Mouse (Mus musculus) embryonic facial prominence, embryonic 10.5 days (tissue): Measurements from ENCODE around the gene Olfr91. TPM values are rescaled to one million over a fixed set of nuclear protein-coding genes. Genes with fewer than 3 reads are reported as not detected.
A peak's percentile ranks its signal among the peaks of the same experiment; 100 is the strongest.

Experiments used
- DNase-seq: peaks from one replicate; pipeline ENCODE4 v3.0.0-alpha.2; 2017; ENCODE audit warnings: low spot score
- H3K27ac ChIP-seq: fragments of 300-500 bp; sonication (generic); replicated peaks from 2 replicates; pipeline ENCODE4 v1.5.1; 2016; ENCODE audit warnings: mild to moderate bottlenecking
- H3K27me3 ChIP-seq: fragments of 300-500 bp; sonication (generic); replicated peaks from 2 replicates; pipeline ENCODE4 v1.6.1; 2016; ENCODE audit warnings: low read depth, mild to moderate bottlenecking; ENCODE audit not compliant: poor library complexity, severe bottlenecking
- H3K36me3 ChIP-seq: fragments of 300-500 bp; sonication (generic); replicated peaks from 2 replicates; pipeline ENCODE4 v1.6.1; 2016; ENCODE audit warnings: mild to moderate bottlenecking, moderate library complexity
- H3K4me1 ChIP-seq: fragments of 300-500 bp; sonication (generic); 2 replicates; pipeline ENCODE4 v1.6.1; 2016
- H3K4me3 ChIP-seq: fragments of 300-500 bp; sonication (generic); 2 replicates; pipeline ENCODE4 v1.5.1; 2016; ENCODE audit warnings: mild to moderate bottlenecking, moderate library complexity
- H3K9me3 ChIP-seq: fragments of 300-500 bp; sonication (generic); 2 replicates; pipeline ENCODE4 v1.6.1; 2016; ENCODE audit warnings: mild to moderate bottlenecking
- WGBS: fragments of 180-500 bp; shearing (Covaris S2); methylation state at CpG from one replicate; pipeline ENCODE4 v1.1.7; 2016; 5-methylcytosine and 5-hydroxymethylcytosine counted together
- polyA plus RNA-seq: library from polyadenylated mRNA; unstranded; fragments of >200 nt; fragmentation: Nextera tagmentation; extraction: Ambion mirVana; gene quantifications from 2 replicates; pipeline ENCODE4 v1.2.1, GENCODE M21; 2016

Olfr91 gene
- polyA plus RNA-seq, 1 experiment from 2014 or later, result not detected

- under 1% methylated on average over 27 of the region's 27 CpGs for WGBS
- Histone ChIP-seq H3K36me3 (peaks cover 33% of the 10 kb centered on the region), H3K9me3 (no peaks in the 10 kb centered on the region), H3K27ac (peak overlapping the region; percentile 86), H3K27me3 (peaks cover 33% of the 10 kb centered on the region), H3K4me3 (peak overlapping the region; percentile 80), H3K4me1 (peaks cover 48% of the 10 kb centered on the region)
- no peak for DNase-seq
Observed at GRCm38 (mm10) chr17:37050876-37051275, 47.2 kb downstream of the Olfr91 start.

- Histone ChIP-seq H3K27ac (peak overlapping the region; percentile 86), H3K27me3 (peaks cover 33% of the 10 kb centered on the region), H3K4me1 (peaks cover 51% of the 10 kb centered on the region), H3K36me3 (peaks cover 28% of the 10 kb centered on the region), H3K4me3 (peak overlapping the region; percentile 80), H3K9me3 (no peaks in the 10 kb centered on the region)
- 2% methylated on average over 22 of the region's 22 CpGs for WGBS
- peak; percentile 90 for DNase-seq
Observed at GRCm38 (mm10) chr17:37050399-37050798, 47.7 kb downstream of the Olfr91 start.

- Histone ChIP-seq H3K36me3 (peaks cover 21% of the 10 kb centered on the region), H3K9me3 (no peaks in the 10 kb centered on the region), H3K4me1 (peaks cover 58% of the 10 kb centered on the region), H3K4me3 (peak overlapping the region; percentile 80), H3K27me3 (peaks cover 33% of the 10 kb centered on the region), H3K27ac (peak overlapping the region; percentile 86)
- peak; percentile 79 for DNase-seq
- 1% methylated on average over 39 of the region's 39 CpGs for WGBS
Observed at GRCm38 (mm10) chr17:37049570-37050310, 48.3 kb downstream of the Olfr91 start.

- Histone ChIP-seq H3K27me3 (peaks cover 33% of the 10 kb centered on the region), H3K9me3 (no peaks in the 10 kb centered on the region), H3K4me3 (0 out of 2 replicates have a peak overlapping the region, but pooled peaks have one; percentile 16), H3K4me1 (peaks cover 58% of the 10 kb centered on the region), H3K27ac (no peak overlapping the region), H3K36me3 (peaks cover 8% of the 10 kb centered on the region)
- 57% methylated on average over 7 of the region's 7 CpGs for WGBS
- no peak for DNase-seq
Observed at GRCm38 (mm10) chr17:37048383-37048782, 49.7 kb downstream of the Olfr91 start.

- H3K4me3 ChIP-seq, result no peak overlapping the region
- no peaks in the 10 kb centered on the region for H3K9me3 ChIP-seq
- 34% methylated on average over 3 of the region's 3 CpGs for WGBS
- H3K27me3 ChIP-seq, result peaks cover 33% of the 10 kb centered on the region
- DNase-seq, result no peak
- H3K4me1 ChIP-seq, result peaks cover 58% of the 10 kb centered on the region
- H3K36me3 ChIP-seq, result peaks cover 4% of the 10 kb centered on the region; the same call in 1 of the 2 replicates
- no peak overlapping the region for H3K27ac ChIP-seq
Observed at GRCm38 (mm10) chr17:37047981-37048380, 50.1 kb downstream of the Olfr91 start.

- H3K9me3 ChIP-seq, result no peaks in the 10 kb centered on the region
- H3K27ac ChIP-seq, result peak overlapping the region; percentile 30; the same call in 1 of the 2 replicates
- peaks cover 33% of the 10 kb centered on the region for H3K27me3 ChIP-seq
- peaks cover 58% of the 10 kb centered on the region for H3K4me1 ChIP-seq
- H3K36me3 ChIP-seq, result 0 out of 2 replicates have a peak, but pooled peaks cover 2% of the 10 kb centered on the region
- peak; percentile 18 for DNase-seq
- WGBS, result 13% methylated on average over 19 of the region's 19 CpGs
- peak overlapping the region; percentile 94 for H3K4me3 ChIP-seq
Observed at GRCm38 (mm10) chr17:37047332-37047976, 50.6 kb downstream of the Olfr91 start.

GRCm38 (mm10) chr17:37046312-37047112 is 51.6 kb downstream of the Olfr91 start:
- WGBS, result under 1% methylated on average over 57 of the region's 58 CpGs
- Histone ChIP-seq H3K27ac (peak overlapping the region; percentile 96), H3K27me3 (peaks cover 33% of the 10 kb centered on the region), H3K36me3 (no peaks in the 10 kb centered on the region), H3K4me3 (peak overlapping the region; percentile 94), H3K9me3 (no peaks in the 10 kb centered on the region), H3K4me1 (peaks cover 56% of the 10 kb centered on the region)
- DNase-seq, result peak; percentile 83

- WGBS, result 1% methylated on average over 55 of the region's 55 CpGs
- H3K4me1 ChIP-seq, result peaks cover 49% of the 10 kb centered on the region
- H3K27ac ChIP-seq, result peak within 1 kb of the TSS; percentile 96
Observed at GRCm38 (mm10) chr17:37045611-37046311, 52.3 kb downstream of the Olfr91 start, which contains the start of gene Gabbr1. Gene Gabbr1 (plus strand): TSS chr17:37045966.

GRCm38 (mm10) chr17:37044651-37045244 is 53.3 kb downstream of the Olfr91 start:
- WGBS, result 79% methylated on average over 7 of the region's 7 CpGs
- Histone ChIP-seq H3K4me1 (peaks cover 39% of the 10 kb centered on the region), H3K4me3 (peak overlapping the region; percentile 94), H3K27ac (peak overlapping the region; percentile 96), H3K27me3 (peaks cover 27% of the 10 kb centered on the region), H3K36me3 (no peaks in the 10 kb centered on the region), H3K9me3 (no peaks in the 10 kb centered on the region)
- no peak for DNase-seq

More at GRCm38 (mm10) chr17:37045611-37046311, 52.3 kb downstream of the Olfr91 start, which contains the start of gene Gabbr1:
- DNase-seq, result peak; percentile 92
- peak within 1 kb of the TSS; percentile 94 for H3K4me3 ChIP-seq
- H3K27me3 ChIP-seq, result peaks cover 31% of the 10 kb centered on the region
- H3K9me3 ChIP-seq, result no peaks in the 10 kb centered on the region
- no peaks in the 10 kb centered on the region for H3K36me3 ChIP-seq
